Mouse (Mus musculus) midbrain, postnatal 0 days (tissue): ENCODE measurements around the gene Gm9048. TPM values are rescaled to one million over a fixed set of nuclear protein-coding genes. Genes with fewer than 3 reads are reported as not detected.
"Not testable (repeated sequence)": the region's sequence is repeated elsewhere in the genome, so short reads cannot be mapped to it uniquely, and the experiment has no call there.

Experiments
- ATAC-seq: fragments of 200-750 bp; cut with Nextera tagmentation; 2 replicates; pipeline ENCODE4 v1.8.0; 2017; ENCODE audit warnings: moderate number of reproducible peaks, mild to moderate bottlenecking, moderate TSS enrichment, moderate library complexity; ENCODE audit not compliant: low FRiP score
- DNase-seq: peaks from one replicate; pipeline ENCODE4 v3.0.0-alpha.2; 2015; ENCODE audit warnings: low spot score
- H3K27ac ChIP-seq: fragments of 300-500 bp; sonication (generic); 2 replicates; pipeline ENCODE4 v1.5.1; 2014; ENCODE audit warnings: low read depth, mild to moderate bottlenecking, low read length, mixed read lengths
- H3K27me3 ChIP-seq: fragments of 300-500 bp; sonication (generic); 2 replicates; pipeline ENCODE4 v1.6.1; 2014; ENCODE audit warnings: low read length, control low read depth, mixed read lengths; ENCODE audit not compliant: insufficient read depth
- H3K36me3 ChIP-seq: fragments of 300-500 bp; sonication (generic); 2 replicates; pipeline ENCODE4 v1.6.1; 2014; ENCODE audit warnings: low read length, control low read depth, mixed read lengths; ENCODE audit not compliant: insufficient read depth
- H3K4me1 ChIP-seq: fragments of 300-500 bp; sonication (generic); 2 replicates; pipeline ENCODE4 v1.6.1; 2014; ENCODE audit warnings: mild to moderate bottlenecking, control low read depth, antibody characterized with exemption, low read length, mixed read lengths; ENCODE audit not compliant: insufficient read depth
- H3K4me2 ChIP-seq: fragments of 300-500 bp; sonication (generic); 2 replicates; pipeline ENCODE4 v1.6.1; 2014; ENCODE audit warnings: low read depth, mild to moderate bottlenecking, low read length, mixed read lengths; ENCODE audit not compliant: poor library complexity, severe bottlenecking
- H3K4me3 ChIP-seq: fragments of 300-500 bp; sonication (generic); 2 replicates; pipeline ENCODE4 v1.5.1; 2014; ENCODE audit warnings: low read depth, mild to moderate bottlenecking, low read length, moderate library complexity
- H3K9ac ChIP-seq: fragments of 300-500 bp; sonication (generic); replicated peaks from 2 replicates; pipeline ENCODE4 v1.6.1; 2014; ENCODE audit warnings: mild to moderate bottlenecking, low read length, moderate library complexity, mixed read lengths; ENCODE audit not compliant: poor library complexity, severe bottlenecking
- H3K9me3 ChIP-seq: fragments of 300-500 bp; sonication (generic); 2 replicates; pipeline ENCODE4 v1.6.1; 2016; ENCODE audit warnings: low read length, control low read depth
- CTCF ChIP-seq: IDR thresholded peaks from 2 replicates; pipeline ENCODE4 v1.5.1; 2016; ENCODE audit warnings: antibody characterized with exemption, mild to moderate bottlenecking
- WGBS: fragments of 180-500 bp; shearing (Covaris S2); extraction: QIAGEN DNeasy Blood & Tissue Kit; methylation state at CpG from one replicate; pipeline ENCODE4 v1.1.7; 2014; 5-methylcytosine and 5-hydroxymethylcytosine counted together
- polyA plus RNA-seq: library from polyadenylated mRNA; unstranded; fragments of >200 nt; fragmentation: Nextera tagmentation; extraction: Ambion mirVana; gene quantifications from 2 replicates; pipeline ENCODE4 v1.2.1, GENCODE M21; 2015
- total RNA-seq: library from RNA; depleted of rRNA; stranded (reverse); fragments of >200 nt; gene quantifications from 2 replicates; pipeline ENCODE4 v1.2.3, GENCODE M21; 2014; rRNA removed

Gm9048 gene
- total and polyA plus RNA-seq, 2 experiments from 2014 or later = not detected

- Histone ChIP-seq H3K4me2 (no peak overlapping the region), H3K9me3 (no peaks in the 10 kb centered on the region), H3K9ac (no peak overlapping the region), H3K27ac (no peak overlapping the region), H3K4me1 (no peaks in the 10 kb centered on the region), H3K27me3 (no peaks in the 10 kb centered on the region), H3K36me3 (no peaks in the 10 kb centered on the region), H3K4me3 (no peak overlapping the region)
- TF ChIP-seq CTCF = no peak
- ATAC-seq (no peak), DNase-seq (no peak)
- 84% methylated on average over 8 of the region's 8 CpGs for WGBS
Measured at GRCm38 (mm10) chr10:118319024-118319423, 29.5 kb downstream of the Gm9048 start.

DNA sequence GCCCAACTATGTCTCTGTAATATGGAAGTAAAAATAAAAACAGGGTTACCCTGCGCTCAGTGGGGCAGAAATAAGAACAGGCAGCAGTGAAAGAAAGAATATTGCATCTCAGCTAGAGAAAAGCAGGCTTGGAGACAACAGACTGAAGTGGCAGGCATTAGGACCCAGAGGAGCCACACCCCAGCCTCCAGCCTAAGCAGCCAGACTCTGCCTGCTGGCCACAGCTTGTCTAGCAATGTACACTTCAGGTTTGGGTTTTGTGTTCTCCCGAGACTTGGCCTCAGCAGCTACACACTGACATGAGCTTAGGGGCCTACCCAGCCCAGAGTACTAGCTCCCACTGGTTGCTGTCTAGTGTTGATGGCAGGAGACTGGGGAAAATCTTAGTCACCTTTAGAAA, 46.3 kb downstream of the Gm9048 start:
- H3K27me3 ChIP-seq, H3K36me3 ChIP-seq: not testable (repeated sequence)
- 57% methylated on average over 2 of the region's 2 CpGs for WGBS

More for the DNA sequence above, 46.3 kb downstream of the Gm9048 start:
- not testable (repeated sequence) for H3K4me3 ChIP-seq, H3K27ac ChIP-seq, DNase-seq, H3K4me2 ChIP-seq, H3K4me1 ChIP-seq, H3K9me3 ChIP-seq, H3K9ac ChIP-seq, ATAC-seq

Other genes starting within 250 kb of the Gm9048 start
- 22.7 and 32.9 TPM in 2 replicates for gene Mdm1, start 206.9 kb downstream of the Gm9048 start, total RNA-seq
- 15.8 and 19.1 TPM in 2 replicates for gene Mdm1, start 206.9 kb downstream of the Gm9048 start, polyA plus RNA-seq
- gene Il22, start 143.7 kb downstream of the Gm9048 start, total RNA-seq = not detected in 2 replicates
- 0.71 and 0.72 TPM in 2 replicates for gene Il22, start 143.7 kb downstream of the Gm9048 start, polyA plus RNA-seq
- 0.11 and 0.24 TPM in 2 replicates for gene Gm32717, start 107.9 kb downstream of the Gm9048 start, total RNA-seq
- gene Gm32717, start 107.9 kb downstream of the Gm9048 start, polyA plus RNA-seq = 0.20 TPM in 1 of 2 replicates, not detected in the other
- gene Gm32802, start 90.0 kb downstream of the Gm9048 start, total RNA-seq = 0.11 and 0.24 TPM in 2 replicates
- 0.20 TPM in 1 of 2 replicates, not detected in the other for gene Gm32802, start 90.0 kb downstream of the Gm9048 start, polyA plus RNA-seq
- 1.4 and 1.7 TPM in 2 replicates for gene Iltifb, start 53.6 kb downstream of the Gm9048 start, total RNA-seq
- gene Iltifb, start 53.6 kb downstream of the Gm9048 start, polyA plus RNA-seq = 2.1 and 2.9 TPM in 2 replicates
- not detected in 2 replicates for gene Gm9040, start 21.7 kb downstream of the Gm9048 start, total RNA-seq
- gene Gm9040, start 21.7 kb downstream of the Gm9048 start, polyA plus RNA-seq = 0.06 TPM in 1 of 2 replicates, not detected in the other
- not detected in 2 replicates for gene Gm9044, start 16.3 kb downstream of the Gm9048 start, total RNA-seq
- gene Gm9044, start 16.3 kb downstream of the Gm9048 start, polyA plus RNA-seq = 0.06 TPM in 1 of 2 replicates, not detected in the other
- not detected in 2 replicates for gene Gm9045, start 10.8 kb downstream of the Gm9048 start, total RNA-seq
- not detected in 2 replicates for gene Gm9045, start 10.8 kb downstream of the Gm9048 start, polyA plus RNA-seq
- gene Gm9046, start 5.4 kb downstream of the Gm9048 start, total RNA-seq = not detected in 2 replicates
- gene Gm9046, start 5.4 kb downstream of the Gm9048 start, polyA plus RNA-seq = not detected in 2 replicates
- not detected in 2 replicates for gene Gm9049, start 5.4 kb upstream of the Gm9048 start, total RNA-seq
- gene Gm9049, start 5.4 kb upstream of the Gm9048 start, polyA plus RNA-seq = not detected in 2 replicates
- gene Ifng, start 92.4 kb upstream of the Gm9048 start, total RNA-seq = not detected in 2 replicates
- not detected in 2 replicates for gene Ifng, start 92.4 kb upstream of the Gm9048 start, polyA plus RNA-seq